Mouse (Mus musculus): ENCODE measurements around the gene Prr5l. TPM values are rescaled to one million over a fixed set of nuclear protein-coding genes. Genes with fewer than 3 reads are reported as not detected.
A peak's percentile ranks its signal among the peaks of the same experiment; 100 is the strongest.

Gene Prr5l
- total RNA-seq, 2 experiments from 2014 or later = 5.1 to 7.7 TPM

GRCm38 (mm10) chr2:101828057-101828643 is 54.7 kb downstream of the Prr5l start:
- Histone ChIP-seq H3K27ac (no peak overlapping the region), H3K4me3 (no peak overlapping the region)
- intact Hi-C loops (cut with DNase I) = loop anchor here (5.0 kb wide), 1 partner anchor 121 kb away; no protein-coding TSS in a partner anchor
- TF ChIP-seq CTCF (IDR thresholded peaks at IDR 0.05) = peak; percentile 70
- no peak for DNase-seq (ENCODE audit: extremely low spot score in 1 of 2, low spot score in 2 of 2)

- intact Hi-C loops (cut with DNase I) = loop anchor here (5.0 kb wide), 1 partner anchor 120 kb away; no protein-coding TSS in a partner anchor
- TF ChIP-seq CTCF (IDR thresholded peaks at IDR 0.05) = no peak
- H3K27ac ChIP-seq = no peak overlapping the region
- no peak overlapping the region for H3K4me3 ChIP-seq
- no peak for DNase-seq (ENCODE audit: extremely low spot score in 1 of 2, low spot score in 2 of 2)
Observed at GRCm38 (mm10) chr2:101827626-101828025, 55.2 kb downstream of the Prr5l start.

GRCm38 (mm10) chr2:101826950-101827600 is 55.8 kb downstream of the Prr5l start:
- DNase-seq (ENCODE audit: extremely low spot score in 1 of 2, low spot score in 2 of 2) = no peak
- intact Hi-C loops (cut with DNase I) = loop anchor here (5.0 kb wide), 1 partner anchor 120 kb away; no protein-coding TSS in a partner anchor
- H3K4me3 ChIP-seq = no peak overlapping the region
- H3K27ac ChIP-seq = no peak overlapping the region
- TF ChIP-seq CTCF (IDR thresholded peaks at IDR 0.05) = no peak

- H3K4me3 ChIP-seq = no peak overlapping the region
- TF ChIP-seq CTCF (IDR thresholded peaks at IDR 0.05) = no peak
- DNase-seq (ENCODE audit: extremely low spot score in 1 of 2, low spot score in 2 of 2) = no peak
- H3K27ac ChIP-seq = no peak overlapping the region
- intact Hi-C loops (cut with DNase I) = loop anchor here (5.0 kb wide), 1 partner anchor 119 kb away; no protein-coding TSS in a partner anchor
Observed at GRCm38 (mm10) chr2:101826186-101826707, 56.6 kb downstream of the Prr5l start.

GRCm38 (mm10) chr2:101825226-101826120 is 57.4 kb downstream of the Prr5l start:
- H3K27ac ChIP-seq = no peak overlapping the region
- no peak for DNase-seq (ENCODE audit: extremely low spot score in 1 of 2, low spot score in 2 of 2)
- intact Hi-C loops (cut with DNase I) = loop anchor here (5.0 kb wide), 1 partner anchor 118 kb away; no protein-coding TSS in a partner anchor
- TF ChIP-seq CTCF (IDR thresholded peaks at IDR 0.05) = no peak
- no peak overlapping the region for H3K4me3 ChIP-seq

- DNase-seq (ENCODE audit: extremely low spot score in 1 of 2, low spot score in 2 of 2) = no peak
- no peak for TF ChIP-seq CTCF (IDR thresholded peaks at IDR 0.05)
- H3K4me3 ChIP-seq = no peak overlapping the region
- intact Hi-C loops (cut with DNase I) = no loop called here
- no peak overlapping the region for H3K27ac ChIP-seq
Observed at GRCm38 (mm10) chr2:101823821-101824220, 59.0 kb downstream of the Prr5l start.

GRCm38 (mm10) chr2:101822785-101823184 is 60.0 kb downstream of the Prr5l start:
- TF ChIP-seq CTCF (IDR thresholded peaks at IDR 0.05) = no peak
- Histone ChIP-seq H3K4me3 (no peak overlapping the region), H3K27ac (no peak overlapping the region)
- intact Hi-C loops (cut with DNase I) = no loop called here
- no peak for DNase-seq (ENCODE audit: extremely low spot score in 1 of 2, low spot score in 2 of 2)

GRCm38 (mm10) chr2:101820816-101821215 is 62.0 kb downstream of the Prr5l start:
- Histone ChIP-seq H3K4me3 (no peak overlapping the region), H3K27ac (no peak overlapping the region)
- no peak for DNase-seq (ENCODE audit: extremely low spot score in 1 of 2, low spot score in 2 of 2)
- no peak for TF ChIP-seq CTCF (IDR thresholded peaks at IDR 0.05)
- intact Hi-C loops (cut with DNase I) = no loop called here

- Histone ChIP-seq H3K4me3 (no peak overlapping the region), H3K27ac (no peak overlapping the region)
- no peak for DNase-seq (ENCODE audit: extremely low spot score in 1 of 2, low spot score in 2 of 2)
- intact Hi-C loops (cut with DNase I) = no loop called here
- TF ChIP-seq CTCF (IDR thresholded peaks at IDR 0.05) = no peak
Observed at GRCm38 (mm10) chr2:101818986-101819764, 63.7 kb downstream of the Prr5l start.

GRCm38 (mm10) chr2:101816646-101817308 is 66.0 kb downstream of the Prr5l start:
- intact Hi-C loops (cut with DNase I) = no loop called here
- Histone ChIP-seq H3K27ac (no peak overlapping the region), H3K4me3 (no peak overlapping the region)
- no peak for DNase-seq (ENCODE audit: extremely low spot score in 1 of 2, low spot score in 2 of 2)
- no peak for TF ChIP-seq CTCF (IDR thresholded peaks at IDR 0.05)

All from left cerebral cortex, adult 2 months (tissue).